Mouse (Mus musculus) gastrocnemius, adult 18-20 months (tissue): ENCODE measurements around the gene Klre1. TPM values are rescaled to one million over a fixed set of nuclear protein-coding genes. Genes with fewer than 3 reads are reported as not detected.
"Not testable (repeated sequence)": the region's sequence is repeated elsewhere in the genome, so short reads cannot be mapped to it uniquely, and the experiment has no call there.

Experiments
- DNase-seq: peaks from one replicate; pipeline ENCODE4 v3.0.0; 2021; ENCODE audit warnings: low spot score
- total RNA-seq, 2 experiments: library from RNA; stranded (reverse); gene quantifications; 2 replicates each; pipeline ENCODE4 v1.2.3; 2021

The Klre1 gene
- total RNA-seq, 2 experiments from 2014 or later, result not detected

DNA sequence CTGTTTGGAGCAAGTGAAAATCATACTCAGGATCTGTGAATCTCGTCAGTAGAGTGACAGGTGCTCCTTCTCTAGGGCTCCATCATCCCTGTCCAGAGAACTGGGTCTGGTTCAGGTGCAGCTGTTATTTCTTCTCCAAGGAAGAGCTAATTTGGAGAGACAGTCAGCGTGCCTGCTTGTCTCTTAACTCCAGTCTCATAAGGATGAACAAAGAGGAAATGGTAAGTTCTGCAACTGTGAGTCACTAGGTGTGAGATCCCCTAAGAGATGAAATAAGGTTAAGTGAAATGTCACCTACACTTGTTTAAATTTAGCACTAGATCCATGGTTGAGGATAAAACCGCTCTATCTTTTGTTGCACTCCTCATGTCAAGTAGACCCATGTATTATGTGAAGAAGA is 5.3 kb downstream of the Klre1 start:
- no peak for DNase-seq

DNA sequence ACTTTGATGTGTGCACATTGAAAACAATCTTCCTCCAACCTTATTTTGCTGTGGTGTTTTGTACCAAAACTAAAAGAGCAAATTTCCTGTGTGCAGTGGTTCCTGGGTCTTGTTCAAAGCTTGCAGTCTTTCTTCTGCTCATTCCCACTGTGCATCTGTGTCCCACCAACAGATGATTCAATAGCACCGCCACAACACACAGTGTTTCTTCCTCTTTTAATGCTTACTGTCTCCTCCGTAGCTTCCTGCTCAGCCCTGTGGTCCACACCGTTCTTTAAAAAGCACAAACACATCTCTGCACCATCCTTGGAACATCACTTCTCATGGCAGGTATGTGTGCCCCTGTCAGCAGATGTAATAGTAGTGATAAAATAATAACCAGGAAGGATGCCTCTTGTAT is 13.8 kb downstream of the Klre1 start, which contains the start of gene Klrd1:
Gene Klrd1 (plus strand): TSS at position 275 of the 400 bp plus-strand sequence.
- DNase-seq, result no peak

DNA sequence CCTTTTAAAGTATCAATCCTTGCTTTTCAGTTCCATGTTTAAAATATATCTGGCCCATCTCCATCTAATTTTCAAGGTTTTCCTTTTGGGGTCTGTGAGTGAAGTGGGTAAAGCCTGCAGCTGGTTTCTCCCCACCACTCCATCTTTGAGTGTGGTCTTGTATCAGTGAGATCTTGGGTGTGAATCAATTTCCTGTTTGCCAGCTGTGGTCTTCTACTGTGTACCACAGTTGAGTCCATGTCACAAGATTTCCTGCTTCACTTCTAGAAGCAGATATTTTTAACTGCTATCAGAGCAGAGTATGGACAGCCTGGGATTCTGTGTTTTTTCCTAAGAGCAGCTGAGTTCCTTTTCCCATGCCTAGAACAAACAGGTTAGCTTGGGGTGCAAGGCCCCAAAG is 30.7 kb downstream of the Klre1 start:
- DNase-seq, result no peak

DNA sequence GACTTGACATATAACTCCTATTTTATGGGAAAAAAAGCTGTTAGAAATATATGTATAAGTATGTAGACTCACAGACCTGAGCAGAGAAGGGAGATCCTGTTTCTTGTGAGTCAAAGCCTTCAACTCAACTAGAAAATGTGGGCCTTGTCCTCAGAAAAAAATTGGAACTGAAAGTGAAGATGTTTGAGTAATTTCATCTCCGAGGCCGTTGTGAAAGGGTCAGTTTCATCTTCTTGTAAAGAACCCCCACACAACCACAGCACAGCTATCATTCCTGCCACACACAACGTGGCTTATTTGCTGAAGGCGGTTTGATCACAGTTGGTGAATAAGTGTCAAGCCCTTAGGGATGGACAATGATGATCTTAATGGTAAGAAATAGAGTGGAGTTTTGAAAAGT is 46.0 kb downstream of the Klre1 start, which contains the start of gene Klrk1:
Gene Klrk1 (minus strand): TSS at position 130 of the 400 bp plus-strand sequence.
- DNase-seq, result no peak

DNA sequence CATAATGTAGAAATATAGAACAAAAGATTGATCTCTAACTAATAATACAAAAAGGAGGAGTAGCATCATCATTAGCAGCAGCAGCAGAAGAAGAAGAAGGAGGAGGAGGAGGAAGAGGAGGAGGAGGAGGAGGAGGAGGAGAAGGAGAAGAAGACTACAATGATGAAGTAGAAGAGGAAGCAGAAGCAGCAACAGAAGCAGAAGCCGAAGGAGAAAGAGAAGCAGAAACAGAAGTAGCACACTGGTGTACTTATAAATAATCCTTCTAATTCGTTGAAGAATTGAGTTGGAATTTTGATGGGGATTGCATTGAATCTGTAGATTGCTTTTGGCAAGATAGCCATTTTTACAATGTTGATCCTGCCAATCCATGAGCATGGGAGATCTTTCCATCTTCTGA is 53.3 kb downstream of the Klre1 start:
- not testable (repeated sequence) for DNase-seq

Other genes with a start within 250 kb of the Klre1 start
- not detected for gene 4922502D21Rik, start 246.1 kb upstream of the Klre1 start, total RNA-seq
- under 1 TPM; 0.16 to 0.17 TPM for gene Clec12a, start 235.2 kb upstream of the Klre1 start, total RNA-seq
- gene Clec12b, start 192.0 kb upstream of the Klre1 start, total RNA-seq, result not detected
- gene Clec1b, start 180.6 kb upstream of the Klre1 start, total RNA-seq, result not detected
- gene Clec9a, start 169.0 kb upstream of the Klre1 start, total RNA-seq, result not detected
- 1 to 10 TPM; 1.6 to 1.8 TPM for gene Clec1a, start 125.9 kb upstream of the Klre1 start, total RNA-seq
- under 1 TPM in 1 of 2 experiments, not detected in 1; 0.31 TPM for gene Olr1, start 70.7 kb upstream of the Klre1 start, total RNA-seq
- not detected for gene Tmem52b, start 65.3 kb upstream of the Klre1 start, total RNA-seq
- gene Gabarapl1, start 44.7 kb upstream of the Klre1 start, total RNA-seq, result 100 to 1,000 TPM in 1 of 2 experiments, 10 to 100 TPM in 1; 61.3 to 105 TPM
- gene Klrd1, start 13.9 kb downstream of the Klre1 start, total RNA-seq, result not detected
- gene Klrk1, start 46.0 kb downstream of the Klre1 start, total RNA-seq, result not detected
- not detected for gene Klrc3, start 65.4 kb downstream of the Klre1 start, total RNA-seq
- gene Klrc2, start 82.8 kb downstream of the Klre1 start, total RNA-seq, result not detected
- not detected for gene Klrc1, start 101.1 kb downstream of the Klre1 start, total RNA-seq
- gene Klri1, start 139.2 kb downstream of the Klre1 start, total RNA-seq, result not detected
- gene Klri2, start 162.6 kb downstream of the Klre1 start, total RNA-seq, result not detected
- gene Gm156, start 206.4 kb downstream of the Klre1 start, total RNA-seq, result not detected